Mouse (Mus musculus): ENCODE data around the gene Uba5. TPM values are rescaled to one million over a fixed set of nuclear protein-coding genes. Genes with fewer than 3 reads are reported as not detected.

Gene Uba5
- polyA plus RNA-seq, 1 experiment from 2014 or later, result 67.5 TPM

- Histone ChIP-seq H3K36me3 (ENCODE audit: control insufficient read depth, insufficient read depth, low read length) (peaks cover 48% of the 10 kb centered on the region), H3K4me1 (ENCODE audit: control insufficient read depth, insufficient read depth, low read length) (no peaks in the 10 kb centered on the region), H3K9me3 (ENCODE audit: control insufficient read depth, low read length) (no peaks in the 10 kb centered on the region), H3K4me3 (ENCODE audit: low read depth, low read length) (no peak within 1 kb of the TSS), H3K9ac (ENCODE audit: low read depth, low read length) (no peak within 1 kb of the TSS), H3K27me3 (replicated peaks; ENCODE audit: control insufficient read depth, insufficient read depth, low read length) (no peaks in the 10 kb centered on the region), H3K27ac (replicated peaks; ENCODE audit: low read depth, low read length) (no peak within 1 kb of the TSS), H3K4me2 (ENCODE audit: low read depth, low read length) (no peak within 1 kb of the TSS)
- WGBS, result 61% methylated on average over 2 of the region's 2 CpGs
- no peak for DNase-seq (ENCODE audit: low spot score)
- no peak for ATAC-seq (ENCODE audit: low read depth)
Observed at GRCm38 (mm10) chr9:104040362-104040761, 22.6 kb downstream of the Uba5 start, which contains the start of gene Gm28305. Gene Gm28305 (plus strand): TSS chr9:104040662.

GRCm38 (mm10) chr9:104039742-104040141 is 23.2 kb downstream of the Uba5 start:
- Histone ChIP-seq H3K4me2 (ENCODE audit: low read depth, low read length) (no peak overlapping the region), H3K4me3 (ENCODE audit: low read depth, low read length) (no peak overlapping the region), H3K36me3 (ENCODE audit: control insufficient read depth, insufficient read depth, low read length) (peaks cover 50% of the 10 kb centered on the region), H3K4me1 (ENCODE audit: control insufficient read depth, insufficient read depth, low read length) (no peaks in the 10 kb centered on the region), H3K9me3 (ENCODE audit: control insufficient read depth, low read length) (no peaks in the 10 kb centered on the region), H3K9ac (ENCODE audit: low read depth, low read length) (no peak overlapping the region), H3K27ac (replicated peaks; ENCODE audit: low read depth, low read length) (no peak overlapping the region), H3K27me3 (replicated peaks; ENCODE audit: control insufficient read depth, insufficient read depth, low read length) (no peaks in the 10 kb centered on the region)
- DNase-seq (ENCODE audit: low spot score), result no peak
- no peak for ATAC-seq (ENCODE audit: low read depth)
- 79% methylated on average over 4 of the region's 4 CpGs for WGBS

- no peak overlapping the region for H3K9ac ChIP-seq (ENCODE audit: low read depth, low read length)
- DNase-seq (ENCODE audit: low spot score), result no peak
- H3K27ac ChIP-seq (replicated peaks; ENCODE audit: low read depth, low read length), result no peak overlapping the region
- no peaks in the 10 kb centered on the region for H3K4me1 ChIP-seq (ENCODE audit: control insufficient read depth, insufficient read depth, low read length)
- H3K9me3 ChIP-seq (ENCODE audit: control insufficient read depth, low read length), result no peaks in the 10 kb centered on the region
- WGBS, result 89% methylated on average over 21 of the region's 21 CpGs
- peaks cover 56% of the 10 kb centered on the region for H3K36me3 ChIP-seq (ENCODE audit: control insufficient read depth, insufficient read depth, low read length)
- H3K4me3 ChIP-seq (ENCODE audit: low read depth, low read length), result no peak overlapping the region
- no peak overlapping the region for H3K4me2 ChIP-seq (ENCODE audit: low read depth, low read length)
- H3K27me3 ChIP-seq (replicated peaks; ENCODE audit: control insufficient read depth, insufficient read depth, low read length), result no peaks in the 10 kb centered on the region
- no peak for ATAC-seq (ENCODE audit: low read depth)
Observed at GRCm38 (mm10) chr9:104039031-104039695, 23.8 kb downstream of the Uba5 start.

GRCm38 (mm10) chr9:104038266-104038665 is 24.7 kb downstream of the Uba5 start:
- Histone ChIP-seq H3K36me3 (ENCODE audit: control insufficient read depth, insufficient read depth, low read length) (peaks cover 58% of the 10 kb centered on the region), H3K9ac (ENCODE audit: low read depth, low read length) (no peak overlapping the region), H3K4me1 (ENCODE audit: control insufficient read depth, insufficient read depth, low read length) (no peaks in the 10 kb centered on the region), H3K4me2 (ENCODE audit: low read depth, low read length) (no peak overlapping the region), H3K27ac (replicated peaks; ENCODE audit: low read depth, low read length) (no peak overlapping the region), H3K4me3 (ENCODE audit: low read depth, low read length) (no peak overlapping the region), H3K27me3 (replicated peaks; ENCODE audit: control insufficient read depth, insufficient read depth, low read length) (no peaks in the 10 kb centered on the region), H3K9me3 (ENCODE audit: control insufficient read depth, low read length) (no peaks in the 10 kb centered on the region)
- WGBS, result 88% methylated on average over 13 of the region's 13 CpGs
- DNase-seq (ENCODE audit: low spot score), result no peak
- no peak for ATAC-seq (ENCODE audit: low read depth)

GRCm38 (mm10) chr9:104035261-104036015 is 27.5 kb downstream of the Uba5 start:
- Histone ChIP-seq H3K4me1 (ENCODE audit: control insufficient read depth, insufficient read depth, low read length) (no peaks in the 10 kb centered on the region), H3K4me2 (ENCODE audit: low read depth, low read length) (no peak overlapping the region), H3K27ac (replicated peaks; ENCODE audit: low read depth, low read length) (no peak overlapping the region), H3K4me3 (ENCODE audit: low read depth, low read length) (no peak overlapping the region), H3K9me3 (ENCODE audit: control insufficient read depth, low read length) (no peaks in the 10 kb centered on the region), H3K27me3 (replicated peaks; ENCODE audit: control insufficient read depth, insufficient read depth, low read length) (no peaks in the 10 kb centered on the region), H3K36me3 (ENCODE audit: control insufficient read depth, insufficient read depth, low read length) (peaks cover 60% of the 10 kb centered on the region), H3K9ac (ENCODE audit: low read depth, low read length) (0 out of 2 replicates have a peak overlapping the region, but pooled peaks have one; percentile 27)
- ATAC-seq (ENCODE audit: low read depth) (no peak), DNase-seq (ENCODE audit: low spot score) (peak; percentile 66)
- WGBS, result 48% methylated on average over 24 of the region's 24 CpGs

GRCm38 (mm10) chr9:104034718-104035117 is 28.2 kb downstream of the Uba5 start:
- no peak overlapping the region for H3K27ac ChIP-seq (replicated peaks; ENCODE audit: low read depth, low read length)

GRCm38 (mm10) chr9:104034231-104034630 is 28.7 kb downstream of the Uba5 start:
- Histone ChIP-seq H3K4me3 (ENCODE audit: low read depth, low read length) (no peak overlapping the region), H3K4me1 (ENCODE audit: control insufficient read depth, insufficient read depth, low read length) (no peaks in the 10 kb centered on the region), H3K4me2 (ENCODE audit: low read depth, low read length) (no peak overlapping the region), H3K9me3 (ENCODE audit: control insufficient read depth, low read length) (no peaks in the 10 kb centered on the region), H3K27ac (replicated peaks; ENCODE audit: low read depth, low read length) (no peak overlapping the region), H3K27me3 (replicated peaks; ENCODE audit: control insufficient read depth, insufficient read depth, low read length) (no peaks in the 10 kb centered on the region), H3K9ac (ENCODE audit: low read depth, low read length) (no peak overlapping the region), H3K36me3 (ENCODE audit: control insufficient read depth, insufficient read depth, low read length) (peaks cover 63% of the 10 kb centered on the region)
- ATAC-seq (ENCODE audit: low read depth), result no peak
- 77% methylated on average over 8 of the region's 8 CpGs for WGBS
- DNase-seq (ENCODE audit: low spot score), result no peak

More at GRCm38 (mm10) chr9:104034718-104035117, 28.2 kb downstream of the Uba5 start:
- Histone ChIP-seq H3K4me2 (ENCODE audit: low read depth, low read length) (no peak overlapping the region), H3K27me3 (replicated peaks; ENCODE audit: control insufficient read depth, insufficient read depth, low read length) (no peaks in the 10 kb centered on the region), H3K4me1 (ENCODE audit: control insufficient read depth, insufficient read depth, low read length) (no peaks in the 10 kb centered on the region), H3K36me3 (ENCODE audit: control insufficient read depth, insufficient read depth, low read length) (peaks cover 61% of the 10 kb centered on the region), H3K9me3 (ENCODE audit: control insufficient read depth, low read length) (no peaks in the 10 kb centered on the region), H3K4me3 (ENCODE audit: low read depth, low read length) (no peak overlapping the region), H3K9ac (ENCODE audit: low read depth, low read length) (no peak overlapping the region)
- ATAC-seq (ENCODE audit: low read depth) (no peak), DNase-seq (ENCODE audit: low spot score) (no peak)
- 68% methylated on average over 6 of the region's 6 CpGs for WGBS

GRCm38 (mm10) chr9:104029861-104030260 is 33.1 kb downstream of the Uba5 start:
- no peak for DNase-seq (ENCODE audit: low spot score)
- 87% methylated on average over 11 of the region's 11 CpGs for WGBS
- Histone ChIP-seq H3K27me3 (replicated peaks; ENCODE audit: control insufficient read depth, insufficient read depth, low read length) (no peaks in the 10 kb centered on the region), H3K4me1 (ENCODE audit: control insufficient read depth, insufficient read depth, low read length) (no peaks in the 10 kb centered on the region), H3K27ac (replicated peaks; ENCODE audit: low read depth, low read length) (no peak overlapping the region), H3K36me3 (ENCODE audit: control insufficient read depth, insufficient read depth, low read length) (peaks cover 74% of the 10 kb centered on the region), H3K9ac (ENCODE audit: low read depth, low read length) (no peak overlapping the region), H3K4me3 (ENCODE audit: low read depth, low read length) (no peak overlapping the region), H3K9me3 (ENCODE audit: control insufficient read depth, low read length) (0 out of 2 replicates have a peak, but pooled peaks cover 7% of the 10 kb centered on the region), H3K4me2 (ENCODE audit: low read depth, low read length) (no peak overlapping the region)
- no peak for ATAC-seq (ENCODE audit: low read depth)

Measured in embryonic facial prominence, embryonic 14.5 days (tissue).